Mouse (Mus musculus) urinary bladder, postnatal 25 days (tissue): ENCODE measurements around the gene Cish.

Source experiments
- DNase-seq: peaks from one replicate; pipeline ENCODE4 v3.0.0; 2022; ENCODE audit warnings: low spot score

The Cish gene

GRCm38 (mm10) chr9:107296016-107296040, at the start of gene Cish:
TSS of gene Cish (plus strand) at chr9:107296026.
- DNase-seq: no peak

DNA sequence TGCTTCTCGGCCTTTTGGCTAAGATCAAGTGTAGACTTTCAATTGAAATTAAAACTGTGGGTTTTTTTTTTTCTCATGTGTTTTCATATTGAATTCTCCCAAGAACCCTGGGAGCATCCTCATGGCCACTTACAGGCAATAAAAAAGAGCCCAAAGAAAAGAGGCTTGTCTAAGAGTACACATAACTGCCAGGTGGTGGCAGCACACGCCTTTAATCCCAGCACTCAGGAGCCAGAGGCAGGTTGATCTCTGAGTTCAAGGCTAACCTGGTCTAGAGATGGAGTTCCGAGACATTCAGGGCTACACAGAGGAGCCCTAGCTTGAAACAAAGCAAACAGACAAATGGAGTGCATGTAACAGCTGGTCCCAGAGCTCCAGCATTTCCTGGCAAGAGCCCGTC, 49.7 kb upstream of the Cish start:
- no peak for DNase-seq

GRCm38 (mm10) chr9:107249154-107249553, 46.7 kb upstream of the Cish start:
- DNase-seq: no peak

- DNase-seq: no peak
These were observed 45.1 kb upstream of the Cish start for GRCm38 (mm10) chr9:107250416-107251337.

GRCm38 (mm10) chr9:107252164-107252563, 43.7 kb upstream of the Cish start:
- DNase-seq: no peak

DNA sequence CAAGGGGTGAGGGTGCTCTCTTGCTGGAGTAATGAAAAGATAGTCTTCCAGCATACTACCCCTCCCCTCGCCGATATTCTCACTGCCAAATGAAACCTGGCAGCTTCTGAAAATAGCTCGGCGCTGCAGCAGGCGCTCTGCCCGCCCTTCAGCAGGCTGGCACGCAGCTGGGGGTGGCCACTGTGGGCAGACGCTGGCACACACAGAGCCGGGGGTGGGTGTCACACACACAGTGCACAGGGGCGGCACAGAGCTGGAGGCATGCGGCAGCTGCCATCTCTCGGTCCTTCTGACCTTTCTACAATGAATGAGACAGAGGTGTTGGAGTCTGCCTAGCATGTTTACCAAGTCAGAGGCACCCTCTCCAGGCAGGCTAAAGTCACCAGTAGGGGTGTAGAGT, 41.4 kb upstream of the Cish start:
- no peak for DNase-seq

- no peak for DNase-seq
These were observed 40.9 kb upstream of the Cish start for GRCm38 (mm10) chr9:107254925-107255324.

DNA sequence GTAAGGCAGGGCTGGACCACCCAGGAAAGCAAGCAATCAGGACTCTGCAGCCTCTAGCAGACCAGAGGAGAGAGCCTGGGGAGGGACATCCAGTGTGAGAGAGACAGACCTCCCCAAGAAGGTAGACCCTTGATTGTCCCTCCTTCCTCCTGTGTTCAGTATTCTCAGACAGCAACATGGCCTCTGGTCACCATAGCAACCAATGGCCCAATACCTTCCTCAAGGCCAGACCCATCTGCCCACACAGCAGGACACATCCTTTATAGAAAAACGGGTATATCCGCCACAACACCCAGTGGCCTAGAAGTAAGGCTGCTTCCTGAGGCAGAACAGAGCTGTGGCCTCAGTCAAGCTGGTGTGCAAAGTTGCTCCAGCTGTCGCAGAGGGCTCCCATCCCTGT, 40.2 kb upstream of the Cish start:
- DNase-seq: no peak

DNA sequence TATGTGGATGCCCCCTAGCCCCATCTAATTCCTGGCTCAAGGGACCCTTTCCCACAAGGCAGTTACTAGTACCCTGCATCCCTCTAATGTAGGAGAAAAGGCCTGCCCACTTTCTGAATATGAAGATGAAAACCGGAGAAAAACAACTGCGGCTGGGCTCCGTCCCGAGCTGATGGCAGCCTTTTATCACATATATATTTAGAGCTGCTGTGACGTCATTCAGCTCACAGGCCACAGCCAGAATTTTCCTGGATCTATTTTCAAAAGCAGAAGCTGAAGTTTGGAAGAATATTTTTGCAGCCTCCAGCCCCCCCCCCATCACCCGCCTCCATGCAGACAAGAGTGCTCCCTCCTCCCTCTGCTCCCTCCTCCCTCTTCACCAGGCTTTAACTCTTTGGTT, 36.3 kb upstream of the Cish start:
- no peak for DNase-seq

- DNase-seq: no peak
These were observed 35.4 kb upstream of the Cish start for GRCm38 (mm10) chr9:107260429-107260828.

DNA sequence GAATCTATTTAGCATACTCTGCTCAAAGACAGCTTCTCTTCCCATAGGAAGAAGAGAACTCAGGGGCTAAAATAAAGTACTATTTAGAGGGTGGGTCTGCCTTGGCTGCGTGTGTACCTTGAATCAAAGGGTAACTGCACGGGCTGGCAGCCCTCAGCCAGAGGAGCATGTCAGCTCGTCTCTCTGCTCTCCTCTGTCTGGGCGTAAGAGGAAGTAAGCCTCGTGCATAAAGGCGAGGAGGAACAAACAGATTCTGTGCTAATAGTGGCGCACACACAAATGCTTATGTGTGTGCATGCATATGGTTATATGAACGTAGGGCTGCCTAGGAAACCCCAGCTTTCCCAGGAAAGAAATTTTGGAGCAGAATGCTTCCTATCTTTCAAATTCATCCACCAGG, 35.0 kb upstream of the Cish start:
- no peak for DNase-seq

GRCm38 (mm10) chr9:107261792-107262191, 34.0 kb upstream of the Cish start:
- DNase-seq: no peak

GRCm38 (mm10) chr9:107262375-107262774, 33.5 kb upstream of the Cish start:
- DNase-seq: no peak

GRCm38 (mm10) chr9:107263912-107264311, 31.9 kb upstream of the Cish start:
- DNase-seq: no peak

DNA sequence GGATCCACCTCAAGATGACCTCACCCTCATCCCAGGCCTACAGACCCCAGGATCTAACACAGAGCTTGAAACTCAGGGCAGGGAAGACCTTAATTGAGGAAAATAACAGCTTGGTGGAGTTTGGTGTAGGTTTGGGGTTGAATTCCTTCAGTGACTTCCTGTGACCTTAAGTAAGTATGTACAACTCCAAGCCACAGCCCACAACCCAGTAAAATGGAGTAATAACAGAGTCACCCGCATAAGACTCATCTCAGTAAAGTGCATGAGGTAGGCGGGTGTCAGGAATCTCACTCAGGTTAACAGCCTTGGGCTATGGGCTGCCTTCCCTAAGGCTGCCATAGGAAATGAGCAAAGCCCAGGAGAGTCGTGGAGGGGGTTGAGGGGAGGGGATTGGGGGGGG, 31.1 kb upstream of the Cish start:
- DNase-seq: no peak

DNA sequence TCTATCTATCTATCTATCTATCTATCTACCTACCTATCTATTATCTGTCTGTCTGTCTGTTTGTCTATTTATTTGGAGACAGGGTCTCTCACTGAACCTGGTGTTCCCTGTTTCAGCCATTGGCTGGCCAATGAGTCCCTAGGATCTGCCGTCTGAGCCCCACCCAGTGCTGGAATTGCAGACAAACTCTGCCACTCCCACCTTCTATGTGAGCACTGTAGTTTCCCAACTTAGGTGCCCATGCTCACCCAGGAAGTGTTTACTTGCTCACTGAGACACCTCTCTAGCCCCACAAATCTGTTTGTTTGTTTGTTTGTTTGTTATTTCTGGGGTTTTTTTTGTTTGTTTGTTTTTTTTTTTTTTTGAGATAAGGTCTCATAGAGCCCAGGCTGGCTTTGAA, 28.8 kb upstream of the Cish start:
- no peak for DNase-seq

DNA sequence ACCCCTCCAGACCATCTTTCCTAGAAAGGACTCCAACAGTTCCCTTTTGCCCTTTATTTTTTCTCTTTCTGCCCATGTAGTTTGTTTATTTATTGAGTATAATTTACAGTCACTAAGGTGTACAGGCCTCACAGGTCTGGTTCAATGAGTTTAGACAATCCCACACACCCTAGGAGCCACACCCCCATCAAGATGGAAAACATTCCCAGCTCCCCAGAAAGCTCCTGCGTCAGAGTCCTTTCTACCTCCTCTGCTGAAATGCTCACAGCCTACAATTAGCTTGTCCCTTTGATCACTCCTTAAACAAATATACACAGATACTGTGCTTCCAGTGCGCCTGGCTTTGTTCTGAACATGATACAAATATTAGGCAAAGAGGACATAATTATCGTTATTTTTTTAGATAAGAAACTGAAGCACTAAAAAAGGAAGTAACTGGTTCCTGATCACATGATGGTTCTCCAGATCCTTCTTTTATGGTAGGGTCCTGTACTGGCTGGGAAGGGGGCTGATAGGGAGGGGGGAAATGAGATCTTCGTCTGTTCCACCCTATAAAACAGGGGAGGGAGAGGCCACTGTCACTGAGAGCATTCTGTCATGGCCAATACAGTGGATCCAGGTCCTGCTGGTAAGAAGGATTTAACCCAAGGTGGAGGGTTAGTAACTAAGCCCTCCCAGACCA, 28.0 kb upstream of the Cish start:
- DNase-seq: no peak

GRCm38 (mm10) chr9:107269772-107270171, 26.1 kb upstream of the Cish start:
- no peak for DNase-seq

GRCm38 (mm10) chr9:107271177-107271938, 24.5 kb upstream of the Cish start:
- no peak for DNase-seq

DNA sequence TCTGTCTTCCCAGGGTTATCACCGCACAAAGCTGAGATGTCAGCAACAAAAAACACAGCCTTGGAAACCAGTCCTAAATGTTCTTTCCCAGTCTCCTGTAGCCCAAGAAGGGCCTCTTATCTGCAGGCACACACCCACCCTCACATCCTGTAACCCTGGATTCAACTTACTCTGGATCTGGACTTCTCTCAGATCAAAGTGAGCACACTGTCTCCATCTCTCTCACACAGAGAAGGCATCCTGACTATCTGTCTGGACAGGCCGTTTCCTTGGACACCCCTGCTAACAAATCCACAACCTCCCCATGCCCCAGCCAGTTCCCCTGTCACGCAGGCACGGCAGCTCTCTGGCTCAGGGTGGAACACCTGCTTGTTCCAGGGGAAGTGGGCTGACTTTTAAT, 23.5 kb upstream of the Cish start:
- no peak for DNase-seq

- no peak for DNase-seq
These were observed 22.6 kb upstream of the Cish start for GRCm38 (mm10) chr9:107273184-107273583.

DNA sequence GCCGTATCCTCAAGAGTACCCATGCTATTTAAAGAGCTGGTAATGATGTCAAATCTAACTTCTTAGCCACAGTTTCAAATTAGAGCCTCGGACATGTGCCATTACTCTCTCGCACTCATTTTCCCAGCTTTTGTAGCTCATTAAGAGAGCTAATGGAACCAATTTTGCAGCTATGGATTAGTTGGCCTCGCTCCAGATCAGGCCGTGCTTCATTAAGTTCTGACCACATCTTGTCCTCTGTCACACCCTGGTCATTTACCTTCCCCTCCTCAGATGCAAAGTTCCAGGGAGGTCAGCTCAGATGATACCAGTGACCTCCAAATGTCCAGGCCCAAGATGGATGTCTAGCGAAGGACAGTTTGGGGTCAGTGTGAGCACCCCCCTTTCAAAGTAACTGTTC, 21.1 kb upstream of the Cish start:
- DNase-seq: no peak

DNA sequence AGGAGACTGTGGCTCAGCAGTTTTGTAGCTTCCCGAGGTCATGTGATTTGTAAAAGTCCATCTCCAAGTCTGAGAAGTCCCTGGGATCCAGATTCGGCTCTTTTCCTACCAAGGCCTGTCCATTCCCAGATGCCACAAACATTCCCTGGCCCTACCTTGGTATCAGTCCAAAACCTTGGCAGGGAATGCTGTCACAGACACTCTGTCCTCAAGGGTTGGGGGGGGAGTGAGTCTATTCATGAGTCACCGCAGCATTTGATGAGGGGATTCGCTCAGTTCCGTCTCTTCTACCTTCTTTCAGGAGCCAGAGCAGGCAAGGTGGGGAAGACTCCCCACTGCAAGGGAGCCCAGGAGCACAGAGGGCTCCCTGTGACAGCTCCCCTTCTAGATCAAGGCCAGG, 20.1 kb upstream of the Cish start:
- no peak for DNase-seq

DNA sequence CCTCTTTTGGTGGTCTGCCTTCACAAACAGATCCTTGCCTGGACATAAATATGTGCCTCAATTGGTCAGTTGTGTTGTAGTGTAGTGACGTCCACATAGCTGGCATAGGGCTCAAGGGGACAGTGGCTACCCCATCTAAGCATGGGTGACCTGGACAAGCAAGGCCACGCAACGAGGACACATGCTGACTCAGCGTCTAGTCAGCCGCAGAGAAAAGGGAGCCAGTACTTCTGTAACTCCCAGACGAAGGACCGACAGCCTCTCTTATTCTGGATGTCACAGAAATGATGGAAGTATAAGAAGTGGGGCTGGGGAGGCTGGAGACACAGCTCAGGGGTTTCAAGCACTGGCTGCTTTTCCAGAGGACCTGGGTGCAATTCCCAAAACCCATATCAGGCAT, 18.2 kb upstream of the Cish start:
- no peak for DNase-seq
